Mouse (Mus musculus) fibroblast of lung, adult 2 months (primary cell): ENCODE data around the gene Jmjd6.
"Not testable (repeated sequence)": the region's sequence is repeated elsewhere in the genome, so short reads cannot be mapped to it uniquely, and the experiment has no call there.

Source experiments
- DNase-seq: peaks from one replicate; pipeline ENCODE4 v3.0.0-alpha.2; 2011; ENCODE audit warnings: low read depth

The Jmjd6 gene

GRCm38 (mm10) chr11:116851576-116852290, 8.5 kb upstream of the Jmjd6 start:
- no peak for DNase-seq

GRCm38 (mm10) chr11:116850833-116851477, 7.7 kb upstream of the Jmjd6 start:
- DNase-seq, result no peak

- DNase-seq, result no peak
Observed at GRCm38 (mm10) chr11:116850085-116850484, 6.8 kb upstream of the Jmjd6 start.

- no peak for DNase-seq
Observed at GRCm38 (mm10) chr11:116849587-116849986, 6.3 kb upstream of the Jmjd6 start.

- DNase-seq, result not testable (repeated sequence)
Observed at GRCm38 (mm10) chr11:116848877-116849178, 5.6 kb upstream of the Jmjd6 start.

- DNase-seq, result no peak
Observed at GRCm38 (mm10) chr11:116848086-116848876, 5.0 kb upstream of the Jmjd6 start.

- DNase-seq, result no peak
Observed at GRCm38 (mm10) chr11:116847187-116848085, 4.2 kb upstream of the Jmjd6 start.

- DNase-seq, result no peak
Observed at GRCm38 (mm10) chr11:116846593-116847181, 3.4 kb upstream of the Jmjd6 start.

GRCm38 (mm10) chr11:116842531-116843260, 553 bp downstream of the Jmjd6 start:
- no peak for DNase-seq

GRCm38 (mm10) chr11:116840748-116841147, 2.5 kb downstream of the Jmjd6 start:
- no peak for DNase-seq

GRCm38 (mm10) chr11:116839601-116840000, 3.6 kb downstream of the Jmjd6 start:
- DNase-seq, result no peak

GRCm38 (mm10) chr11:116838936-116839335, 4.3 kb downstream of the Jmjd6 start:
- no peak for DNase-seq

- DNase-seq, result no peak
Observed at GRCm38 (mm10) chr11:116837441-116837840, 5.8 kb downstream of the Jmjd6 start.

GRCm38 (mm10) chr11:116836283-116836682, 7.0 kb downstream of the Jmjd6 start:
- no peak for DNase-seq

- no peak for DNase-seq
Observed at GRCm38 (mm10) chr11:116834954-116835353, 8.3 kb downstream of the Jmjd6 start.

GRCm38 (mm10) chr11:116832172-116832685, 11.0 kb downstream of the Jmjd6 start:
- DNase-seq, result no peak

GRCm38 (mm10) chr11:116827534-116828165, 15.6 kb downstream of the Jmjd6 start, which contains the start of gene Mxra7:
Mxra7 (minus strand) TSS chr11:116828046.
- DNase-seq, result no peak

- DNase-seq, result no peak
Observed at GRCm38 (mm10) chr11:116826550-116827504, 16.4 kb downstream of the Jmjd6 start.

GRCm38 (mm10) chr11:116825230-116825629, 18.0 kb downstream of the Jmjd6 start:
- DNase-seq, result no peak
